Mouse (Mus musculus): ENCODE data around the gene Fbxo28. TPM values are rescaled to one million over a fixed set of nuclear protein-coding genes. Genes with fewer than 3 reads are reported as not detected.

Fbxo28 gene
- total and polyA plus RNA-seq, 2 experiments from 2014 or later: 15.8 to 35.0 TPM

GRCm38 (mm10) chr1:182368782-182369181 is 27.4 kb upstream of the Fbxo28 start:
- no peaks in the 10 kb centered on the region for H3K4me1 ChIP-seq (ENCODE audit: insufficient read depth, low read length)
- no peak overlapping the region for H3K4me2 ChIP-seq (ENCODE audit: low read depth, low read length)
- H3K36me3 ChIP-seq (ENCODE audit: insufficient read depth, low read length): no peaks in the 10 kb centered on the region
- H3K4me3 ChIP-seq (ENCODE audit: low read length): no peak overlapping the region
- H3K27me3 ChIP-seq (ENCODE audit: insufficient read depth, low read length): no peaks in the 10 kb centered on the region
- no peak overlapping the region for H3K27ac ChIP-seq
- DNase-seq (ENCODE audit: low spot score) (no peak), ATAC-seq (no peak)
- H3K9ac ChIP-seq (replicated peaks; ENCODE audit: low read length): no peak overlapping the region
- no peak for TF ChIP-seq CTCF (IDR thresholded peaks at IDR 0.05; ENCODE audit: low read depth)
- no peaks in the 10 kb centered on the region for H3K9me3 ChIP-seq (ENCODE audit: low read length)
- WGBS: 77% methylated on average over 8 of the region's 8 CpGs

GRCm38 (mm10) chr1:182368309-182368708 is 26.9 kb upstream of the Fbxo28 start:
- Histone ChIP-seq H3K27ac (no peak overlapping the region), H3K36me3 (ENCODE audit: insufficient read depth, low read length) (no peaks in the 10 kb centered on the region), H3K4me2 (ENCODE audit: low read depth, low read length) (no peak overlapping the region), H3K27me3 (ENCODE audit: insufficient read depth, low read length) (no peaks in the 10 kb centered on the region), H3K4me1 (ENCODE audit: insufficient read depth, low read length) (no peaks in the 10 kb centered on the region), H3K9me3 (ENCODE audit: low read length) (no peaks in the 10 kb centered on the region), H3K4me3 (ENCODE audit: low read length) (no peak overlapping the region), H3K9ac (replicated peaks; ENCODE audit: low read length) (no peak overlapping the region)
- ATAC-seq (no peak), DNase-seq (ENCODE audit: low spot score) (no peak)
- 76% methylated on average over 7 of the region's 7 CpGs for WGBS
- no peak for TF ChIP-seq CTCF (IDR thresholded peaks at IDR 0.05; ENCODE audit: low read depth)

DNA sequence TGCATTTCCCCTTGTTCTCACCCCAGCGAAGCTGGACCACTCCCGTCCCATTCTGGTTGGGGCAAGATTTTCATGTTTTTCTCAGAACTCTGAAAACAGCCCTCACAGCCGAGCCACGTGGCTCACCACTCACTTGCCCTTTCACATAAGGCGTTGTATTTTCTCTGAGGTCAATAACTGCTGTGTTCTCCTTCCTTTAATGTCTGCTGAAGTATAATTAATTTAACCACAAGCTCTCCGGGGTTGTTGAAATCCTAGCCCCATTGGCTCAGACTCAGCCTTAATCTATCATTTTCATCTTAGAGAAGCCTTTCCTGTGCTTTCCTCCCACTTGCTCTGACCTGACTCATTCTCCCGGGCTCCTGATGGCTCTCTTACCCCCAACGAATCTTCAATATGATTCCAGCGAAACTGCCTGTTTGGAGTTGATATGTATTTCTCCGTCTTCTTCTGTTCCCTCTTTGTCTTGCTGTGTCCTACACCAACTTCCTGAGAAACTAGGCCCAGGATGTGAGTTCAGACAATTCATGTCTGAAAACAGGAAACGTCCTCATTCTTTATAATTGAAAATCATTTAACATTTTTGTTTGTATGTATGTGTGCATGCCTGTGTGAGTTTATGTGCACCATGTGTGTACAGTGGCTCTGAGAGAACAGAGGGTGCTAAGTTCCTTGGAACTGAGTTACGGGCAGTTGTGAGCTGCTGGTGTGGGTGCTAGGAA is 22.4 kb upstream of the Fbxo28 start:
- WGBS: 64% methylated on average over 12 of the region's 12 CpGs
- Histone ChIP-seq H3K4me1 (ENCODE audit: insufficient read depth, low read length) (no peaks in the 10 kb centered on the region), H3K4me2 (ENCODE audit: low read depth, low read length) (no peak overlapping the region), H3K4me3 (ENCODE audit: low read length) (no peak overlapping the region), H3K27me3 (ENCODE audit: insufficient read depth, low read length) (no peaks in the 10 kb centered on the region), H3K9ac (replicated peaks; ENCODE audit: low read length) (no peak overlapping the region), H3K36me3 (ENCODE audit: insufficient read depth, low read length) (no peaks in the 10 kb centered on the region), H3K27ac (no peak overlapping the region), H3K9me3 (ENCODE audit: low read length) (no peaks in the 10 kb centered on the region)
- no peak for DNase-seq (ENCODE audit: low spot score)
- no peak for ATAC-seq
- TF ChIP-seq CTCF (IDR thresholded peaks at IDR 0.05; ENCODE audit: low read depth): no peak

DNA sequence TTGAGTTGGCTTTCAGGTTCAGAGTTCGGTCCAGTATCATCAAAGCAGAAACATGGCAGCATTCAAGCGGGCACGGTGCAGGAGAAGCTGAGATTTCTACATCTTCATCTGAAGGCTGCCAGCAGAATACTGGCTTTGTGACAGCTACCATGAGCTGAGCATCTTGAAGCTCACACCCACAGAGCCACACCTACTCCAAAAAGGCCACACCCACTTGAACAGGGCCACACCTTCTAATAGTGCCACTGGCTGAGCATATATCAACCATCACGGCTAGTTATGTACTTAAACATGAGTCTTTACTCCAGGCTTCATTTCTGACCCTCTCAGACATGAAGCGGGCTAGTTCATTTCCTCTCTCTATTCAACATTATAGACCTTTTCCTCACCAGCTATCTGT is 21.3 kb upstream of the Fbxo28 start:
- Histone ChIP-seq H3K36me3 (ENCODE audit: insufficient read depth, low read length) (no peaks in the 10 kb centered on the region), H3K4me1 (ENCODE audit: insufficient read depth, low read length) (no peaks in the 10 kb centered on the region), H3K4me2 (ENCODE audit: low read depth, low read length) (no peak overlapping the region), H3K4me3 (ENCODE audit: low read length) (no peak overlapping the region), H3K27ac (no peak overlapping the region), H3K9ac (replicated peaks; ENCODE audit: low read length) (no peak overlapping the region), H3K27me3 (ENCODE audit: insufficient read depth, low read length) (no peaks in the 10 kb centered on the region), H3K9me3 (ENCODE audit: low read length) (no peaks in the 10 kb centered on the region)
- DNase-seq (ENCODE audit: low spot score) (no peak), ATAC-seq (no peak)
- 95% methylated on average over 5 of the region's 5 CpGs for WGBS
- no peak for TF ChIP-seq CTCF (IDR thresholded peaks at IDR 0.05; ENCODE audit: low read depth)

DNA sequence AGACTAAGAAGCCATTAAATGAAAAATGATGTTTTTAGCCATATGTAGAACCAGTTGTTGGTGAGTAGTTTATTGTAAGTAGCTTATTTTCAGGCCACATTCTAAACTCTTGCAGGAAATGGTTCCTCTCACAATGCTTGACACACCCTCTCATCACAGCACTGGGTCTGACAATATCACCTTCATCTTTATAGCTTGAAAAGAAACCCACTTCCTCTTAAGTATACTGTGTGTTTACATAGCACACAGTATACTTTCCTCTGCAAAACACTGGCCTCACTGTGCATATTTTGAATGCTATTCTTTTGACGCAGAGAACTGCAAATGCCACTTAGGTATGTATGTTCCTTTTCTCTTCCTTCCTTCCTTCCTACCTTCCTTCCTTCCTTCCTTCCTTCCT is 16.7 kb upstream of the Fbxo28 start:
- no peaks in the 10 kb centered on the region for H3K9me3 ChIP-seq (ENCODE audit: low read length)
- H3K4me2 ChIP-seq (ENCODE audit: low read depth, low read length): no peak overlapping the region
- H3K27me3 ChIP-seq (ENCODE audit: insufficient read depth, low read length): no peaks in the 10 kb centered on the region
- no peak overlapping the region for H3K27ac ChIP-seq
- TF ChIP-seq CTCF (IDR thresholded peaks at IDR 0.05; ENCODE audit: low read depth): no peak
- ATAC-seq: no peak
- 82% methylated on average over 1 of the region's 1 CpGs for WGBS
- no peak for DNase-seq (ENCODE audit: low spot score)
- H3K9ac ChIP-seq (replicated peaks; ENCODE audit: low read length): no peak overlapping the region
- H3K36me3 ChIP-seq (ENCODE audit: insufficient read depth, low read length): no peaks in the 10 kb centered on the region
- H3K4me3 ChIP-seq (ENCODE audit: low read length): no peak overlapping the region
- no peaks in the 10 kb centered on the region for H3K4me1 ChIP-seq (ENCODE audit: insufficient read depth, low read length)

GRCm38 (mm10) chr1:182354504-182355147 is 13.2 kb upstream of the Fbxo28 start:
- H3K36me3 ChIP-seq (ENCODE audit: insufficient read depth, low read length): no peaks in the 10 kb centered on the region
- TF ChIP-seq CTCF (IDR thresholded peaks at IDR 0.05; ENCODE audit: low read depth): no peak
- 78% methylated on average over 11 of the region's 11 CpGs for WGBS
- no peak overlapping the region for H3K4me2 ChIP-seq (ENCODE audit: low read depth, low read length)
- no peaks in the 10 kb centered on the region for H3K9me3 ChIP-seq (ENCODE audit: low read length)
- DNase-seq (ENCODE audit: low spot score) (no peak), ATAC-seq (no peak)
- no peak overlapping the region for H3K4me3 ChIP-seq (ENCODE audit: low read length)
- H3K27me3 ChIP-seq (ENCODE audit: insufficient read depth, low read length): no peaks in the 10 kb centered on the region
- no peak overlapping the region for H3K9ac ChIP-seq (replicated peaks; ENCODE audit: low read length)
- H3K4me1 ChIP-seq (ENCODE audit: insufficient read depth, low read length): no peaks in the 10 kb centered on the region
- H3K27ac ChIP-seq: no peak overlapping the region

GRCm38 (mm10) chr1:182349557-182349956 is 8.1 kb upstream of the Fbxo28 start:
- WGBS: 91% methylated on average over 6 of the region's 6 CpGs
- Histone ChIP-seq H3K9ac (replicated peaks; ENCODE audit: low read length) (no peak overlapping the region), H3K27me3 (ENCODE audit: insufficient read depth, low read length) (no peaks in the 10 kb centered on the region), H3K36me3 (ENCODE audit: insufficient read depth, low read length) (no peaks in the 10 kb centered on the region), H3K9me3 (ENCODE audit: low read length) (peaks cover 5% of the 10 kb centered on the region; the same call in 1 of the 2 replicates), H3K4me2 (ENCODE audit: low read depth, low read length) (no peak overlapping the region), H3K4me3 (ENCODE audit: low read length) (no peak overlapping the region), H3K4me1 (ENCODE audit: insufficient read depth, low read length) (no peaks in the 10 kb centered on the region), H3K27ac (no peak overlapping the region)
- TF ChIP-seq CTCF (IDR thresholded peaks at IDR 0.05; ENCODE audit: low read depth): no peak
- ATAC-seq (no peak), DNase-seq (ENCODE audit: low spot score) (no peak)
